Mouse (Mus musculus) liver, embryonic 15.5 days (tissue): Measurements from ENCODE around the gene Kcnmb1. TPM values are rescaled to one million over a fixed set of nuclear protein-coding genes. Genes with fewer than 3 reads are reported as not detected.

Experiments
- ATAC-seq: fragments of 200-750 bp; cut with Nextera tagmentation; 2 replicates; pipeline ENCODE4 v1.8.0; 2017; ENCODE audit warnings: moderate number of reproducible peaks, mild to moderate bottlenecking, moderate library complexity; ENCODE audit not compliant: insufficient read depth
- H3K27ac ChIP-seq: fragments of 300-500 bp; sonication (generic); replicated peaks from 2 replicates; pipeline ENCODE4 v1.5.1; 2015; ENCODE audit warnings: mild to moderate bottlenecking, inconsistent platforms
- H3K27me3 ChIP-seq: fragments of 300-500 bp; sonication (generic); 2 replicates; pipeline ENCODE4 v1.6.1; 2015; ENCODE audit warnings: mild to moderate bottlenecking, inconsistent platforms
- H3K36me3 ChIP-seq: fragments of 300-500 bp; sonication (generic); replicated peaks from 2 replicates; pipeline ENCODE4 v1.6.1; 2015; ENCODE audit warnings: moderate library complexity, mild to moderate bottlenecking, inconsistent platforms
- H3K4me1 ChIP-seq: fragments of 300-500 bp; sonication (generic); replicated peaks from 2 replicates; pipeline ENCODE4 v1.6.1; 2015; ENCODE audit warnings: inconsistent platforms
- H3K4me2 ChIP-seq: fragments of 300-500 bp; sonication (generic); 2 replicates; pipeline ENCODE4 v1.6.1; 2015; ENCODE audit warnings: moderate library complexity, mild to moderate bottlenecking, inconsistent platforms
- H3K4me3 ChIP-seq: fragments of 300-500 bp; sonication (generic); replicated peaks from 2 replicates; pipeline ENCODE4 v1.5.1; 2015; ENCODE audit warnings: mild to moderate bottlenecking, inconsistent platforms
- H3K9ac ChIP-seq: fragments of 300-500 bp; sonication (generic); 2 replicates; pipeline ENCODE4 v1.6.1; 2015; ENCODE audit warnings: moderate library complexity, mild to moderate bottlenecking, inconsistent platforms
- H3K9me3 ChIP-seq: fragments of 300-500 bp; sonication (generic); replicated peaks from 2 replicates; pipeline ENCODE4 v1.6.1; 2016; ENCODE audit warnings: inconsistent platforms
- WGBS: fragments of 180-500 bp; shearing (Covaris S2); methylation state at CpG from one replicate; pipeline ENCODE4 v1.1.7; 2015; ENCODE audit warnings: mixed read lengths; ENCODE audit not compliant: insufficient replicate concordance; 5-methylcytosine and 5-hydroxymethylcytosine counted together
- polyA plus RNA-seq: library from polyadenylated mRNA; unstranded; fragments of >200 nt; fragmentation: Nextera tagmentation; extraction: Ambion mirVana; gene quantifications from 2 replicates; pipeline ENCODE4 v1.2.1, GENCODE M21; 2015

Kcnmb1 gene
- polyA plus RNA-seq, 1 experiment from 2014 or later = not detected

DNA sequence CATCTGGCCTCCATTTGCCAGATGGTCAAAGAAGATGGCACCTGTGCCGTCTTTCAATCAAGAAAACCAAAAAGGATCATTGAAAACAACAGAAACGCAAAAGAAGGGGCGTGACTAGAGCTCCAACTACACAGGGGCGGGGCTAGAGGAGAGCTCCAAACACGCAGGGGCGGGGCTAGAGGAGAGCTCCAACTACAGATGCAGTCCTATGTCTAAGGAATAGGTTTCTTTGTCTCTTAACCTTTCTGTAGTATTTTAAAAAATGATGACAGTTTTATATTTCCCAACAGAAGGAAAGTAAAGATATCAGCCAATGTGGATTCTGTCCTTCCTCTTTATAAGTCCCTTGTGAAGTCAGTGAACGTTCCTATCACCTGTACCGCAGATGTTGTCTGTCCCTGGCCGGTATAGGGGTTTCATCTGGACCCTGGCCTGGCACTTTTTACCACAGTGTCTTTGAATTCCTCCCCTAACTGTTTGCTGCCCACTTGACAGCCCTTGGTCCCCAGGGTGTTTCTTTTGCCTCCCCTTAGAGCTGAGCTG, 18.0 kb upstream of the Kcnmb1 start:
- 63% methylated on average over 9 of the region's 9 CpGs for WGBS

DNA sequence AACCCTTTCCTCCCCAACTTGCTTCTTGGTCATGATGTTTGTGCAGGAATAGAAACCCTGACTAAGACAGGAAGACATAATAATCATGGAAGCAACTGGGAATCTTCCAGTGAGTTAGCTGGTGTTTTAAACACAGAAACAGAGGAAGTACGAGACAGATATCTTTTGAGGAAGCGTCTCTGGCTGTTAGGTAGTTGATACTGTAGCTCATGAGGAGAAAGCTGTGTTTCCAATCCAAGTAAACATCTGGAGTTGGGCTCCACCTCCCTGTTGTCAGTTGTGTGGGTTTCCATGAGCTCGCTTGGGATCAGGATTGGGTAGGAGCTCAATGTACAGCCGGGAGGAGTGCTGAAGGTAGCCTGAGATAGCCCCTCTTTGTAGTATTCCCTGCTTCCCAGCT, 16.3 kb upstream of the Kcnmb1 start:
- 27% methylated on average over 4 of the region's 4 CpGs for WGBS
- Histone ChIP-seq H3K36me3 (no peaks in the 10 kb centered on the region), H3K4me1 (no peaks in the 10 kb centered on the region), H3K9me3 (no peaks in the 10 kb centered on the region), H3K27me3 (no peaks in the 10 kb centered on the region), H3K27ac (no peak overlapping the region), H3K4me2 (no peak overlapping the region), H3K4me3 (no peak overlapping the region), H3K9ac (no peak overlapping the region)
- ATAC-seq = no peak

More for the DNA sequence above, 18.0 kb upstream of the Kcnmb1 start:
- Histone ChIP-seq H3K4me2 (no peak overlapping the region), H3K4me3 (no peak overlapping the region), H3K27me3 (no peaks in the 10 kb centered on the region), H3K9me3 (no peaks in the 10 kb centered on the region), H3K4me1 (no peaks in the 10 kb centered on the region), H3K27ac (no peak overlapping the region), H3K9ac (no peak overlapping the region), H3K36me3 (no peaks in the 10 kb centered on the region)
- no peak for ATAC-seq

DNA sequence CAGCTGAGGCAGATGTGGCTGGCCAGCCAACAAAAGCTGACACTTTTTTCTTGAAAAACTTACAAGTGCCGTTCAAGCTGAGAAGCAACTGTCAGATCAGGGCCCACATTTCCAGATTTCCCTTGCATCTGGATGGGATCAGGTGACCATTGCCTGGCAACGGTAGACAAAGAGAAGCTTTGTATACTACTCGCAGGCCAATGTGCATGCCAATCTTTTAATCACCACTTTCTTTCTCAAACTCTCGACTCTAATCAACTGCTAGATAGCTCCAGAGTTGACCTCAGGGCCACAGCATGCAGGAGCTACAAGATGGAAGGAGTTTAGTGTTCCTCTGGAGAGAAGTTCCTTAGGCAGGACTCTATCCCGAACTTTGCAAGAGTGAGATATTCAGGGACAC, 11.7 kb upstream of the Kcnmb1 start:
- no peak overlapping the region for H3K4me2 ChIP-seq
- H3K27me3 ChIP-seq = no peaks in the 10 kb centered on the region
- H3K9ac ChIP-seq = no peak overlapping the region
- H3K36me3 ChIP-seq = no peaks in the 10 kb centered on the region
- no peak for ATAC-seq
- WGBS = 53% methylated on average over 5 of the region's 5 CpGs
- no peak overlapping the region for H3K4me3 ChIP-seq
- H3K27ac ChIP-seq = no peak overlapping the region
- no peaks in the 10 kb centered on the region for H3K4me1 ChIP-seq
- no peaks in the 10 kb centered on the region for H3K9me3 ChIP-seq

DNA sequence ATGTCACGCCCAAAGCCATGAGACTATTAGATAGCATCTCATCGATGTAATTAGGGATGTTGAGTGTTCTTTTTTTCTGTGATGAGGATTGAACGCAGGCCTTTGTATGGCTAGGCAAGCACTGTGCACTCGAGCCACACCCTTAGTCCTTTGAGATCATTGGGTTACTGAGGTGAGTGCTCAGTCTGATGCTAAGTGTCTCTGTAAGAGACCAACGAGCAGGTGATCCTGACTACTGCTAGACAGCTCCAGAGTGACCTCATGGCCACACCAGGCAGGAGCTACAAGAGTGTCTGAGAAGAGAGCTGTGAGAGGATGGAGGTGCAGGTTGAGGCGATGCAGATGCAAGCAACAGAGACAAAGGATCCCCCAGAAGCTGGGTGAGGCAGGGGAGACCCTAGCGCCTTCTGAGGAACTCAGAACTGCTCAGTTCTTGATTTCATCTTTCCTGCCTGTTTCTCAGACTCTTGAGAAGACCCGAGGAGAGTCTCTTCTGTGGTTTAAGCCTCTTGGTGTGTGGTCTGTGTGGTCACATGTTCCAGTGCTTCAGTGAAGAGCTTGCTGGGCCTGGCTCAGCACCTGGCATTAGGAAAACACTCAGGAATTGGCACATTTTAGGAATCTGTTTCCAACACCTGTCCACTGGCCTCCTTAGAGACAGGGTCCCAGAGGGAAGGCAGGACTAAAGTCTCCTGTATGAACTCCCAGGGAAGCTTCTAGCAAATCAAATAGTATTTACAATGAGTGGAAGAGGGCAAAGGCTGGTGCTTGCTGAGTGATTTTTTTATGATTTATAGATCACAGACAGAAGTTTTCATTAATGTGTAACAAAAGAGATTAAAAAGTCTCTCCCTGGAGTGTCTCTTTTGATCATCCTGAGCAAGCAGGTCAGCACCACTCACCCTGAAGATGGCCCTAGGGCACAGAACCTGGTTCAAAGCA, 10.9 kb upstream of the Kcnmb1 start:
- 46% methylated on average over 8 of the region's 8 CpGs for WGBS
- Histone ChIP-seq H3K9ac (no peak overlapping the region), H3K4me2 (no peak overlapping the region), H3K4me1 (no peaks in the 10 kb centered on the region), H3K4me3 (no peak overlapping the region), H3K27me3 (no peaks in the 10 kb centered on the region), H3K27ac (no peak overlapping the region), H3K36me3 (no peaks in the 10 kb centered on the region), H3K9me3 (no peaks in the 10 kb centered on the region)
- ATAC-seq = no peak

- no peaks in the 10 kb centered on the region for H3K4me1 ChIP-seq
- H3K4me2 ChIP-seq = no peak overlapping the region
- ATAC-seq = no peak
- H3K27ac ChIP-seq = no peak overlapping the region
- no peaks in the 10 kb centered on the region for H3K9me3 ChIP-seq
- H3K4me3 ChIP-seq = no peak overlapping the region
- no peak overlapping the region for H3K9ac ChIP-seq
- H3K36me3 ChIP-seq = no peaks in the 10 kb centered on the region
- WGBS = 64% methylated on average over 4 of the region's 4 CpGs
- H3K27me3 ChIP-seq = no peaks in the 10 kb centered on the region
These were observed 6.8 kb upstream of the Kcnmb1 start for GRCm38 (mm10) chr11:33955982-33956381.

DNA sequence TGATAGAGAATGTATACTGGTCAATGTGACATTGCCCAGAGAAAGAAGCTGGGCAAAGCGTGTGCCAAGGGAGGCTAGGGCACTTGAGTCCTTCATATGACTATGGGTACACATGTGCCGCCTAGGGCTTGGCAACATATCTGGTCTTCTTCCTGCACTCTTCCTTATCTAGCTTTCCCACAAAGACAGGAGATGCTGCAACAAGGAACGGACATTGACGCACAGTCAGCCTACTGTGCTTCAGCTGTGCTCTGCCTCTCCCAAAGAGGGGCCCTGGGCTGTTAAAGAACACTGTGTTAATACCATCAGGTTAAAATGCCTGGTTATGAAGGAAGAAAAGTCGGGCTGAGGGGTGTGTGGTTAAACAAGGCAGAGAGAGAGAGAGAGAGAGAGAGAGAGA, 6.2 kb upstream of the Kcnmb1 start:
- Histone ChIP-seq H3K36me3 (no peaks in the 10 kb centered on the region), H3K9ac (no peak overlapping the region), H3K27ac (no peak overlapping the region), H3K4me1 (no peaks in the 10 kb centered on the region), H3K4me3 (no peak overlapping the region), H3K4me2 (no peak overlapping the region), H3K9me3 (no peaks in the 10 kb centered on the region), H3K27me3 (no peaks in the 10 kb centered on the region)
- 32% methylated on average over 5 of the region's 5 CpGs for WGBS
- ATAC-seq = no peak

DNA sequence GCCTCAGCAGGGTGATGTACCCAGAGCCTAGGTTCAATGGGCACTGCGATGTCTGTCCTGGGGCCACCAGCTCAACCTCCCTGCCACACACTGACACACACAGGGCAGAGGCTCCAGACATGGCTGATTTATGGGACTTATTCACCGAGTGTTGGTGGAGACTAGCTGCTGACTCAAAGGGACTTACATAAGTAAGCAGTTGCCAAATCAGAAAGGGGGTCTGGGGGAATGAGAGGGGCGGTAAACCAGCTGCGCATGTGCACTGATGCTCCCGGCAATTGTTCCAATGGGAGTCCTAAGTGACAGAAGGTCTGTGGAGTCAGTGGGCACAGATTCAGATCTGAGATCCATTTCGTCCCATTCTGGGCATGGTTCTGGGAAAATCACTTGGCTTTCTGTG, 5.2 kb upstream of the Kcnmb1 start:
- H3K36me3 ChIP-seq = no peaks in the 10 kb centered on the region
- H3K9me3 ChIP-seq = no peaks in the 10 kb centered on the region
- H3K4me3 ChIP-seq = no peak overlapping the region
- no peaks in the 10 kb centered on the region for H3K4me1 ChIP-seq
- WGBS = 62% methylated on average over 6 of the region's 6 CpGs
- no peak for ATAC-seq
- H3K27ac ChIP-seq = no peak overlapping the region
- no peaks in the 10 kb centered on the region for H3K27me3 ChIP-seq
- H3K9ac ChIP-seq = no peak overlapping the region
- H3K4me2 ChIP-seq = no peak overlapping the region

DNA sequence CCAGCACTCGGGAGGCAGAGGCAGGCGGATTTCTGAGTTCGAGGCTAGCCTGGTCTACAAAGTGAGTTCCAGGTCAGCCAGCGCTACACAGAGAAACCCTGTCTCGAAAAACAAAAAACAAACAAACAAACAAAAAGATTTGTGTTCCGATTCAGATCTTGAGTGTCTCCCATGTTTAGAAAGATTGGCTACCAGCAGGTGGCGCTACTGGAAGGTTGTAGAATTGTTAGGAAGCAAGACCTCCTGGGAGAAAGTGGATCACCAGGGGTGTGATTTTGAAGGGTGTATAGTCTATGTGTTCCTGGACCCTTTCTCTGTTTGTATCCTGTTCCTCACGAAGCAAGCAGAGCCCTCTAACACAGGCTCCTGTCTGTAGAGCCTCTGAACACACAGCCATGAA, 4.1 kb upstream of the Kcnmb1 start:
- no peak overlapping the region for H3K9ac ChIP-seq
- no peak overlapping the region for H3K4me3 ChIP-seq
- no peak overlapping the region for H3K4me2 ChIP-seq
- H3K9me3 ChIP-seq = no peaks in the 10 kb centered on the region
- H3K36me3 ChIP-seq = no peaks in the 10 kb centered on the region
- 50% methylated on average over 8 of the region's 8 CpGs for WGBS
- no peaks in the 10 kb centered on the region for H3K27me3 ChIP-seq
- ATAC-seq = no peak
- no peak overlapping the region for H3K27ac ChIP-seq
- H3K4me1 ChIP-seq = no peaks in the 10 kb centered on the region

DNA sequence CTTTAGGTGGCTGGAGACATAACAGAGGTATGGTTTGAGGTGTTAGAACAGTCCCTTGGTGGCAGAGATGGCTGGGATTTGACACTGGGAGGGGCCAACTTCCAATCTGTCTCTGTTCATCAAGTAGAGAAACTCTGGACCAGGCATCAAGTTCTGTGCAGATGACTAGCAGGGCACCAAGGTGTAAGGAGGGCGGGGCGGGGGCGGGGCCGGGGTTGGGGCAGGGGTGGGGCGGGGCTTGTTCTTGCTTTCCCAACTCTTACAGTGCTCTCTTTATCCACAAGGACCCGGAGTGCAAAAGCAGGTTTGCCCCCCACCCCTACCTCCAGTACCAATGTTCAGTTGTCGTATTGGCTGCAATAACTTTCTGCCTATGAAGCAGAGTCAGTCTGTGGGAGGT, 635 bp upstream of the Kcnmb1 start:
- Histone ChIP-seq H3K9ac (no peak overlapping the region), H3K36me3 (no peaks in the 10 kb centered on the region), H3K9me3 (no peaks in the 10 kb centered on the region), H3K4me1 (no peaks in the 10 kb centered on the region), H3K27me3 (no peaks in the 10 kb centered on the region), H3K4me3 (no peak overlapping the region), H3K27ac (no peak overlapping the region), H3K4me2 (no peak overlapping the region)
- 41% methylated on average over 6 of the region's 7 CpGs for WGBS
- no peak for ATAC-seq

DNA sequence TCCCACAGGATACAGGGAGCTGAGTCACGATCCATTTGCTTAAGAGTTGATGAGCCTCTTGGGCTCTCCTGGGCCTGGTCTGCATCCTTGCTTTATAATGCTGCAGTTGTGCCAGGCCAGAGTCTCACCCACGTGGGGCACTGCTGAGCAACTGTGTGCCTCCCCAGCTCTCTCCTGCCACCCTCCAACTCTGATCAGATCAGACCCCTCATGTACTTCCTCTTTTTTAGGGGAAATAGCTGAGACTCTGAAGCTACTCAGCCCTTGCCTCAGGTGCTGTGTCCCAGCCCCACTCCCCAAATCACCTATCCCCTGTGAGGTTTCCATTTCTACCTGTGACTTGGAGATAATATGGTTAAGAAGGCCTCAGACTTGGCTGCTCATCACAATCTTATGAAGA, 2.6 kb downstream of the Kcnmb1 start:
- WGBS = 19% methylated on average over 2 of the region's 2 CpGs
- no peak for ATAC-seq

DNA sequence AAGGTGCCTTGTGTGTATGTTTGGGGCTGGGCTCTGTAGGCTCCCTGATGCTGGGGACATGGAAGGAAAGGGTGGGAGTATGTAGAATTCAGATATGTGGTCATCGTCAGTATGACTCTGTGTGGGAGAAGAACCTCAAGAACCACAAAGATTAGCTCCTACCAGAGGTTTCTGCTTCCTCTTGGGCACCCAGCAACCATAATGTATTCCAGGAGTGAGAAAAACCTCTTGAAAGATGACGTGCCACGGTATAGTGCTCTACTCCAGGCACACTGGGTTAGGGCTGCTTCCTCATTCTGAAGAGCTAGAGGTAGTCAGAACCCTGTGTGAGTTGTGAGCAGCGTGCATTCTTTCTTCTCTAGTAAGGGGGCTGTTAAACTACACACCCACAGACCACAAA, 4.9 kb downstream of the Kcnmb1 start:
- Histone ChIP-seq H3K4me3 (no peak overlapping the region), H3K4me1 (no peaks in the 10 kb centered on the region), H3K27me3 (no peaks in the 10 kb centered on the region), H3K9me3 (no peaks in the 10 kb centered on the region), H3K27ac (no peak overlapping the region), H3K9ac (no peak overlapping the region), H3K36me3 (no peaks in the 10 kb centered on the region), H3K4me2 (no peak overlapping the region)
- WGBS = 7% methylated on average over 4 of the region's 4 CpGs
- no peak for ATAC-seq

More for the DNA sequence above, 2.6 kb downstream of the Kcnmb1 start:
- no peaks in the 10 kb centered on the region for H3K27me3 ChIP-seq
- no peak overlapping the region for H3K27ac ChIP-seq
- no peak overlapping the region for H3K4me3 ChIP-seq
- H3K36me3 ChIP-seq = no peaks in the 10 kb centered on the region
- no peak overlapping the region for H3K4me2 ChIP-seq
- no peak overlapping the region for H3K9ac ChIP-seq
- no peaks in the 10 kb centered on the region for H3K9me3 ChIP-seq
- no peaks in the 10 kb centered on the region for H3K4me1 ChIP-seq
